Mouse (Mus musculus) C2C12 (cell line): ENCODE measurements around the gene Myo3b.

Experiments
- CEBPB ChIP-seq: IDR thresholded peaks from one replicate; pipeline ENCODE4 v1.6.1; 2011; ENCODE audit warnings: low read depth, mild to moderate bottlenecking, control low read depth, moderate library complexity
- CTCF ChIP-seq: IDR thresholded peaks from one replicate; pipeline ENCODE4 v1.5.1; 2011; ENCODE audit not compliant: control insufficient read depth, insufficient read depth, insufficient read length
- MYOG ChIP-seq: IDR thresholded peaks from one replicate; pipeline ENCODE4 v1.6.1; 2011; ENCODE audit not compliant: control insufficient read depth, insufficient read length; ENCODE audit errors: extremely low read depth
- USF1 ChIP-seq: IDR thresholded peaks from one replicate; pipeline ENCODE4 v1.6.1; 2011; ENCODE audit warnings: low read depth, mild to moderate bottlenecking, control low read depth, moderate library complexity

DNA sequence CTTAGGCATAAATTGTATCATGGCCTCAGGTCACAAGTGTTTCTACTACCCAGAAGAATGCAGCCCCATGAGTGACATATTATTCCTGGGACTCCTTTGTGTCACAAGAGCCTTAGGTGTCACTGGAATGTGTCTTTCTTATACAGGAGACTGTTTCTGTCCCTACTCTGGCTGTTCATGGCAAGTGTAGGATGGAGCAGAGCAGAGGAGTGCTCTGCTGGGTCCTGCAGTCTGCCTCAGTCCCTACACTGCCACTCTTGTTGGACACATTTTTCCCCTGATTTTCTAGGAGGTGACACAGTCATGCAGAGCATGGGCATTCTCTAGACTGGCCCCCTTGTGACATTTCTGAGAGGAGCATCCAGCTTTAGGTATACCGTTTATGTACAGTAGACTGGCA, 350.2 kb downstream of the Myo3b start:
- TF ChIP-seq CTCF (no peak), MYOG (no peak), CEBPB (no peak), USF1 (no peak)
